Mouse (Mus musculus): ENCODE measurements around the gene Gm12569.

GRCm38 (mm10) chr11:51274418-51274817 is 54.1 kb downstream of the Gm12569 start:
- TF ChIP-seq POLR2A (IDR thresholded peaks at IDR 0.05; ENCODE audit: control insufficient read depth, low read depth, low read length): no peak
- TF ChIP-seq CTCF (IDR thresholded peaks at IDR 0.05; ENCODE audit: control insufficient read depth, insufficient read depth, insufficient replicate concordance, low read depth, low read length): no peak
